Mouse (Mus musculus): Measurements from ENCODE around the gene Hist3h2ba.

- no peak for TF ChIP-seq KAT2A (conservative IDR thresholded peaks at IDR 0.05; ENCODE audit: low read depth, low read length)
- no peak for TF ChIP-seq GABPA (IDR thresholded peaks at IDR 0.05; ENCODE audit: low read depth, low read length)
- TF ChIP-seq CTCF (IDR thresholded peaks at IDR 0.05 in 2 of 3, conservative IDR thresholded peaks at IDR 0.05 in 1 of 3; ENCODE audit: control insufficient read depth in 1 of 3, insufficient read depth in 1 of 3, low read depth in 2 of 3, low read length in 3 of 3, poor library complexity in 1 of 3, severe bottlenecking in 1 of 3) = no peak
- no peak for TF ChIP-seq MEF2A (IDR thresholded peaks at IDR 0.05; ENCODE audit: extremely low read depth, insufficient replicate concordance, low read depth, low read length, poor library complexity, severe bottlenecking)
- TF ChIP-seq TCF12 (IDR thresholded peaks at IDR 0.05; ENCODE audit: low read depth, low read length) = no peak
- no peak for TF ChIP-seq ZMIZ1 (IDR thresholded peaks at IDR 0.05; ENCODE audit: low read depth, low read length)
- peak in 1 of 2 experiments; percentile 71; a peak in 1 of 4 replicates for TF ChIP-seq POLR2A (IDR thresholded peaks at IDR 0.05; ENCODE audit: control insufficient read depth in 1 of 2, insufficient read depth in 1 of 2, low read depth in 1 of 2, low read length in 2 of 2, poor library complexity in 1 of 2)
- TF ChIP-seq SMC3 (IDR thresholded peaks at IDR 0.05; ENCODE audit: low read depth, low read length) = no peak
- TF ChIP-seq ZKSCAN1 (IDR thresholded peaks at IDR 0.05; ENCODE audit: low read depth, low read length) = no peak
- TF ChIP-seq TAL1 (IDR thresholded peaks at IDR 0.05; ENCODE audit: low read length) = no peak
- TF ChIP-seq UBTF (IDR thresholded peaks at IDR 0.05; ENCODE audit: borderline replicate concordance, insufficient read depth, low read depth, low read length) = no peak
- no peak for TF ChIP-seq ZNF384 (IDR thresholded peaks at IDR 0.05; ENCODE audit: low read depth, low read length)
These were observed 28.9 kb downstream of the Hist3h2ba start for GRCm38 (mm10) chr11:58977607-58978026.

Measured in MEL (cell line).